Mouse (Mus musculus): ENCODE data around the gene Mmp9. TPM values are rescaled to one million over a fixed set of nuclear protein-coding genes. Genes with fewer than 3 reads are reported as not detected.

The Mmp9 gene
- polyA plus RNA-seq, 1 experiment from 2014 or later, result 22.5 TPM

GRCm38 (mm10) chr2:164921984-164922383 lies 18.6 kb upstream of the Mmp9 start:
- Histone ChIP-seq H3K27me3 (replicated peaks; ENCODE audit: control insufficient read depth, insufficient read depth, low read length) (no peaks in the 10 kb centered on the region), H3K36me3 (ENCODE audit: control insufficient read depth, insufficient read depth, low read length) (peaks cover 2% of the 10 kb centered on the region; the same call in 1 of the 2 replicates), H3K9me3 (ENCODE audit: control insufficient read depth, low read length) (no peaks in the 10 kb centered on the region), H3K9ac (ENCODE audit: low read depth, low read length) (no peak overlapping the region), H3K27ac (ENCODE audit: low read depth, low read length) (no peak overlapping the region), H3K4me1 (ENCODE audit: control insufficient read depth, insufficient read depth, low read depth, low read length) (peaks cover 6% of the 10 kb centered on the region), H3K4me3 (ENCODE audit: low read length) (no peak overlapping the region), H3K4me2 (ENCODE audit: low read length) (no peak overlapping the region)
- ATAC-seq, result no peak
- 58% methylated on average over 7 of the region's 7 CpGs for WGBS

GRCm38 (mm10) chr2:164923291-164923690 lies 17.3 kb upstream of the Mmp9 start:
- Histone ChIP-seq H3K27ac (ENCODE audit: low read depth, low read length) (no peak overlapping the region), H3K9ac (ENCODE audit: low read depth, low read length) (no peak overlapping the region), H3K4me1 (ENCODE audit: control insufficient read depth, insufficient read depth, low read depth, low read length) (peaks cover 6% of the 10 kb centered on the region), H3K36me3 (ENCODE audit: control insufficient read depth, insufficient read depth, low read length) (peaks cover 2% of the 10 kb centered on the region; the same call in 1 of the 2 replicates), H3K27me3 (replicated peaks; ENCODE audit: control insufficient read depth, insufficient read depth, low read length) (no peaks in the 10 kb centered on the region), H3K4me2 (ENCODE audit: low read length) (no peak overlapping the region), H3K4me3 (ENCODE audit: low read length) (no peak overlapping the region), H3K9me3 (ENCODE audit: control insufficient read depth, low read length) (no peaks in the 10 kb centered on the region)
- 33% methylated on average over 4 of the region's 4 CpGs for WGBS
- no peak for ATAC-seq

GRCm38 (mm10) chr2:164924100-164924857 lies 16.3 kb upstream of the Mmp9 start:
- Histone ChIP-seq H3K9ac (ENCODE audit: low read depth, low read length) (0 out of 2 replicates have a peak overlapping the region, but pooled peaks have one; percentile 22), H3K4me2 (ENCODE audit: low read length) (no peak overlapping the region), H3K27me3 (replicated peaks; ENCODE audit: control insufficient read depth, insufficient read depth, low read length) (no peaks in the 10 kb centered on the region), H3K27ac (ENCODE audit: low read depth, low read length) (no peak overlapping the region), H3K36me3 (ENCODE audit: control insufficient read depth, insufficient read depth, low read length) (peaks cover 2% of the 10 kb centered on the region; the same call in 1 of the 2 replicates), H3K9me3 (ENCODE audit: control insufficient read depth, low read length) (no peaks in the 10 kb centered on the region), H3K4me1 (ENCODE audit: control insufficient read depth, insufficient read depth, low read depth, low read length) (peaks cover 6% of the 10 kb centered on the region), H3K4me3 (ENCODE audit: low read length) (no peak overlapping the region)
- WGBS, result 38% methylated on average over 11 of the region's 11 CpGs
- ATAC-seq, result peak; percentile 66; the same call in 1 of the 2 replicates

- ATAC-seq, result no peak
- H3K36me3 ChIP-seq (ENCODE audit: control insufficient read depth, insufficient read depth, low read length), result no peaks in the 10 kb centered on the region
- no peak overlapping the region for H3K4me2 ChIP-seq (ENCODE audit: low read length)
- WGBS, result 56% methylated on average over 11 of the region's 11 CpGs
- no peaks in the 10 kb centered on the region for H3K9me3 ChIP-seq (ENCODE audit: control insufficient read depth, low read length)
- H3K4me3 ChIP-seq (ENCODE audit: low read length), result no peak overlapping the region
- H3K27ac ChIP-seq (ENCODE audit: low read depth, low read length), result no peak overlapping the region
- no peaks in the 10 kb centered on the region; the same call in 1 of the 2 replicates for H3K4me1 ChIP-seq (ENCODE audit: control insufficient read depth, insufficient read depth, low read depth, low read length)
- H3K27me3 ChIP-seq (replicated peaks; ENCODE audit: control insufficient read depth, insufficient read depth, low read length), result no peaks in the 10 kb centered on the region
- no peak overlapping the region for H3K9ac ChIP-seq (ENCODE audit: low read depth, low read length)
Observed at GRCm38 (mm10) chr2:164930706-164931581, 9.6 kb upstream of the Mmp9 start.

GRCm38 (mm10) chr2:164933534-164933933 lies 7.0 kb upstream of the Mmp9 start:
- Histone ChIP-seq H3K27ac (ENCODE audit: low read depth, low read length) (no peak overlapping the region), H3K4me2 (ENCODE audit: low read length) (no peak overlapping the region), H3K27me3 (replicated peaks; ENCODE audit: control insufficient read depth, insufficient read depth, low read length) (no peaks in the 10 kb centered on the region; the same call in 1 of the 2 replicates), H3K36me3 (ENCODE audit: control insufficient read depth, insufficient read depth, low read length) (no peaks in the 10 kb centered on the region), H3K4me3 (ENCODE audit: low read length) (no peak overlapping the region), H3K9me3 (ENCODE audit: control insufficient read depth, low read length) (no peaks in the 10 kb centered on the region), H3K9ac (ENCODE audit: low read depth, low read length) (no peak overlapping the region), H3K4me1 (ENCODE audit: control insufficient read depth, insufficient read depth, low read depth, low read length) (peaks cover 5% of the 10 kb centered on the region)
- WGBS, result 44% methylated on average over 8 of the region's 10 CpGs
- no peak for ATAC-seq

- WGBS, result 77% methylated on average over 4 of the region's 4 CpGs
Observed at GRCm38 (mm10) chr2:164935991-164936390, 4.6 kb upstream of the Mmp9 start.

GRCm38 (mm10) chr2:164938146-164939091 lies 2.2 kb upstream of the Mmp9 start:
- peak; percentile 91 for ATAC-seq
- WGBS, result 2% methylated on average over 39 of the region's 39 CpGs
- peak overlapping the region; percentile 52 for H3K9ac ChIP-seq (ENCODE audit: low read depth, low read length)
- no peaks in the 10 kb centered on the region for H3K9me3 ChIP-seq (ENCODE audit: control insufficient read depth, low read length)
- H3K36me3 ChIP-seq (ENCODE audit: control insufficient read depth, insufficient read depth, low read length), result no peaks in the 10 kb centered on the region
- H3K27me3 ChIP-seq (replicated peaks; ENCODE audit: control insufficient read depth, insufficient read depth, low read length), result no peaks in the 10 kb centered on the region; the same call in none of the 2 replicates
- peaks cover 18% of the 10 kb centered on the region for H3K4me1 ChIP-seq (ENCODE audit: control insufficient read depth, insufficient read depth, low read depth, low read length)
- H3K27ac ChIP-seq (ENCODE audit: low read depth, low read length), result peak overlapping the region; percentile 76
- H3K4me2 ChIP-seq (ENCODE audit: low read length), result peak overlapping the region; percentile 64
- H3K4me3 ChIP-seq (ENCODE audit: low read length), result peak overlapping the region; percentile 40

More at GRCm38 (mm10) chr2:164935991-164936390, 4.6 kb upstream of the Mmp9 start:
- Histone ChIP-seq H3K4me1 (ENCODE audit: control insufficient read depth, insufficient read depth, low read depth, low read length) (peaks cover 18% of the 10 kb centered on the region), H3K27ac (ENCODE audit: low read depth, low read length) (no peak overlapping the region), H3K9me3 (ENCODE audit: control insufficient read depth, low read length) (no peaks in the 10 kb centered on the region), H3K27me3 (replicated peaks; ENCODE audit: control insufficient read depth, insufficient read depth, low read length) (no peaks in the 10 kb centered on the region; the same call in 1 of the 2 replicates), H3K36me3 (ENCODE audit: control insufficient read depth, insufficient read depth, low read length) (no peaks in the 10 kb centered on the region), H3K9ac (ENCODE audit: low read depth, low read length) (no peak overlapping the region), H3K4me3 (ENCODE audit: low read length) (no peak overlapping the region), H3K4me2 (ENCODE audit: low read length) (no peak overlapping the region)
- no peak for ATAC-seq

GRCm38 (mm10) chr2:164939106-164939505 lies 1.5 kb upstream of the Mmp9 start:
- Histone ChIP-seq H3K4me2 (ENCODE audit: low read length) (peak overlapping the region; percentile 64), H3K27ac (ENCODE audit: low read depth, low read length) (peak overlapping the region; percentile 76), H3K4me3 (ENCODE audit: low read length) (peak overlapping the region; percentile 40), H3K27me3 (replicated peaks; ENCODE audit: control insufficient read depth, insufficient read depth, low read length) (no peaks in the 10 kb centered on the region; the same call in none of the 2 replicates), H3K4me1 (ENCODE audit: control insufficient read depth, insufficient read depth, low read depth, low read length) (peaks cover 18% of the 10 kb centered on the region), H3K36me3 (ENCODE audit: control insufficient read depth, insufficient read depth, low read length) (no peaks in the 10 kb centered on the region), H3K9ac (ENCODE audit: low read depth, low read length) (peak overlapping the region; percentile 52), H3K9me3 (ENCODE audit: control insufficient read depth, low read length) (no peaks in the 10 kb centered on the region)
- ATAC-seq, result peak; percentile 62
- WGBS, result under 1% methylated on average over 11 of the region's 11 CpGs

Measured in hindbrain, embryonic 16.5 days (tissue).